Mouse (Mus musculus) MEL (cell line): Measurements from ENCODE around the gene Fktn. TPM values are rescaled to one million over a fixed set of nuclear protein-coding genes. Genes with fewer than 3 reads are reported as not detected.

Source experiments
- DNase-seq: peaks from one replicate; pipeline ENCODE4 v3.0.0; 2011; ENCODE audit warnings: low read depth, low spot score
- H3K27ac ChIP-seq: 2 replicates; pipeline ENCODE4 v1.5.1; 2012; ENCODE audit warnings: low read depth, mild to moderate bottlenecking, control low read depth, low read length, moderate library complexity; ENCODE audit not compliant: control insufficient read depth
- H3K27me3 ChIP-seq, 2 experiments: fragments of 150-350 bp in 1 of 2; sonication (generic) in 1 of 2; 2 replicates each; pipeline ENCODE4 v1.6.1; 2012; ENCODE audit warnings: low read length in 2 of 2, mild to moderate bottlenecking in 2 of 2, improper control_type of control experiment in 1 of 2, moderate library complexity in 1 of 2; ENCODE audit not compliant: insufficient read depth in 2 of 2, control insufficient read depth in 1 of 2
- H3K36me3 ChIP-seq, 2 experiments: 2 replicates each; pipeline ENCODE4 v1.6.1; 2012 to 2014; ENCODE audit warnings: low read length in 2 of 2, improper control_type of control experiment in 1 of 2, inconsistent platforms in 1 of 2, mild to moderate bottlenecking in 1 of 2; ENCODE audit not compliant: insufficient read depth in 2 of 2, control insufficient read depth in 1 of 2
- H3K4me1 ChIP-seq, 2 experiments: fragments of 150-350 bp in 1 of 2; sonication (generic) in 1 of 2; 2 replicates each; pipeline ENCODE4 v1.6.1; 2012; ENCODE audit warnings: low read length in 2 of 2, improper control_type of control experiment in 1 of 2, mild to moderate bottlenecking in 1 of 2; ENCODE audit not compliant: insufficient read depth in 2 of 2, control insufficient read depth in 1 of 2
- H3K4me3 ChIP-seq, 2 experiments: fragments of 150-350 bp in 1 of 2; sonication (generic) in 1 of 2; 2 replicates each; pipeline ENCODE4 v1.5.1; 2012; ENCODE audit warnings: low read depth in 2 of 2, low read length in 2 of 2, mild to moderate bottlenecking in 2 of 2, moderate library complexity in 2 of 2, control low read depth in 1 of 2, improper control_type of control experiment in 1 of 2; ENCODE audit not compliant: control insufficient read depth in 1 of 2, insufficient read depth in 1 of 2
- H3K79me2 ChIP-seq: 2 replicates; pipeline ENCODE4 v1.6.1; 2012; ENCODE audit warnings: mild to moderate bottlenecking, low read length, moderate library complexity; ENCODE audit not compliant: control insufficient read depth, poor library complexity, insufficient read depth
- H3K9ac ChIP-seq: 2 replicates; pipeline ENCODE4 v1.6.1; 2012; ENCODE audit warnings: low read depth, mild to moderate bottlenecking, control low read depth, low read length, moderate library complexity; ENCODE audit not compliant: control insufficient read depth, poor library complexity, severe bottlenecking
- H3K9me3 ChIP-seq: fragments of 150-350 bp; sonication (generic); replicated peaks from 2 replicates; pipeline ENCODE4 v1.6.1; 2012; ENCODE audit warnings: mild to moderate bottlenecking, low read length, improper control_type of control experiment, moderate library complexity; ENCODE audit not compliant: insufficient read depth
- CTCF ChIP-seq, 3 experiments: IDR thresholded peaks in 2 of 3; conservative IDR thresholded peaks in 1 of 3; 2 replicates each; pipeline ENCODE4 v1.5.1; 2011 to 2012; ENCODE audit warnings: low read length in 3 of 3, low read depth in 2 of 3, mild to moderate bottlenecking in 2 of 3, improper control_type of control experiment in 1 of 3, inconsistent platforms in 1 of 3, mixed read lengths in 1 of 3, moderate library complexity in 1 of 3; ENCODE audit not compliant: control insufficient read depth in 1 of 3, insufficient read depth in 1 of 3, poor library complexity in 1 of 3, severe bottlenecking in 1 of 3
- E2F4 ChIP-seq: IDR thresholded peaks from 2 replicates; pipeline ENCODE4 v1.6.1; 2011; ENCODE audit warnings: low read depth, low read length, improper control_type of control experiment, borderline replicate concordance
- EP300 ChIP-seq, 2 experiments: IDR thresholded peaks; 2 replicates each; pipeline ENCODE4 v1.6.1; 2011; ENCODE audit warnings: improper control_type of control experiment in 2 of 2, low read length in 2 of 2, low read depth in 1 of 2, mild to moderate bottlenecking in 1 of 2
- GABPA ChIP-seq: IDR thresholded peaks from 2 replicates; pipeline ENCODE4 v1.6.1; 2012; ENCODE audit warnings: low read depth, mild to moderate bottlenecking, inconsistent platforms, low read length, improper control_type of control experiment, moderate library complexity
- GATA1 ChIP-seq: IDR thresholded peaks from 2 replicates; pipeline ENCODE4 v1.6.1; 2011; ENCODE audit warnings: low read depth, low read length, improper control_type of control experiment
- MAFK ChIP-seq: IDR thresholded peaks from 2 replicates; pipeline ENCODE4 v1.6.1; 2011; ENCODE audit warnings: low read depth, mild to moderate bottlenecking, low read length, improper control_type of control experiment, borderline replicate concordance
- MAX ChIP-seq: IDR thresholded peaks from 2 replicates; pipeline ENCODE4 v1.6.1; 2011; ENCODE audit warnings: low read length, improper control_type of control experiment
- MAZ ChIP-seq: IDR thresholded peaks from 2 replicates; pipeline ENCODE4 v1.6.1; 2012; ENCODE audit warnings: low read depth, mild to moderate bottlenecking, inconsistent platforms, low read length, improper control_type of control experiment
- MYB ChIP-seq: IDR thresholded peaks from 2 replicates; pipeline ENCODE4 v1.6.1; 2011; ENCODE audit warnings: mild to moderate bottlenecking, low read depth, low read length, improper control_type of control experiment
- NRF1 ChIP-seq: IDR thresholded peaks from 2 replicates; pipeline ENCODE4 v1.6.1; 2014; ENCODE audit warnings: low read depth, mild to moderate bottlenecking, inconsistent platforms, low read length, improper control_type of control experiment, moderate library complexity; ENCODE audit not compliant: poor library complexity, insufficient read depth, severe bottlenecking
- SIN3A ChIP-seq: IDR thresholded peaks from 2 replicates; pipeline ENCODE4 v1.6.1; 2012; ENCODE audit warnings: low read length, improper control_type of control experiment, inconsistent platforms
- SMC3 ChIP-seq: IDR thresholded peaks from 2 replicates; pipeline ENCODE4 v1.6.1; 2011; ENCODE audit warnings: low read depth, low read length, improper control_type of control experiment
- TAL1 ChIP-seq: IDR thresholded peaks from 2 replicates; pipeline ENCODE4 v1.6.1; 2012; ENCODE audit warnings: mild to moderate bottlenecking, inconsistent platforms, low read length, moderate library complexity, mixed read lengths
- TBP ChIP-seq: IDR thresholded peaks from 2 replicates; pipeline ENCODE4 v1.8.0; 2011; ENCODE audit warnings: low read depth, low read length, improper control_type of control experiment
- TCF12 ChIP-seq: IDR thresholded peaks from 2 replicates; pipeline ENCODE4 v1.6.1; 2014; ENCODE audit warnings: low read depth, mild to moderate bottlenecking, inconsistent platforms, low read length, improper control_type of control experiment, moderate library complexity
- UBTF ChIP-seq: IDR thresholded peaks from 2 replicates; pipeline ENCODE4 v1.6.1; 2012; ENCODE audit warnings: low read depth, mild to moderate bottlenecking, inconsistent platforms, low read length, improper control_type of control experiment, moderate library complexity, borderline replicate concordance; ENCODE audit not compliant: insufficient read depth
- USF1 ChIP-seq: IDR thresholded peaks from 2 replicates; pipeline ENCODE4 v1.6.1; 2014; ENCODE audit warnings: low read depth, mild to moderate bottlenecking, inconsistent platforms, low read length, improper control_type of control experiment, moderate library complexity
- ZC3H11A ChIP-seq: IDR thresholded peaks from 2 replicates; pipeline ENCODE4 v1.6.1; 2012; ENCODE audit warnings: low read depth, mild to moderate bottlenecking, inconsistent platforms, low read length, improper control_type of control experiment
- ZKSCAN1 ChIP-seq: IDR thresholded peaks from 2 replicates; pipeline ENCODE4 v1.6.1; 2012; ENCODE audit warnings: low read depth, mild to moderate bottlenecking, inconsistent platforms, low read length, improper control_type of control experiment, moderate library complexity
- polyA plus RNA-seq, 2 experiments: library from polyadenylated mRNA; stranded (reverse) in 1 of 2; unstranded in 1 of 2; fragments of >175 nt in 1 of 2; fragments of >200 nt in 1 of 2; gene quantifications; 2 replicates each; pipeline versions ENCODE4 v1.2.1 to v1.2.4; 2012; ENCODE audit warnings: low replicate concordance in 2 of 2, low read depth in 1 of 2; ENCODE audit not compliant: insufficient read length in 2 of 2, insufficient read depth in 1 of 2, missing spikeins in 1 of 2
- total RNA-seq: library from RNA; depleted of rRNA; stranded (reverse); fragments of 300-350 nt; gene quantifications from 2 replicates; pipeline ENCODE4 v1.2.3, GENCODE M21; 2012

Gene Fktn
- total and polyA plus RNA-seq, 3 experiments: 5.5 to 7.0 TPM; not detected in 1

DNA sequence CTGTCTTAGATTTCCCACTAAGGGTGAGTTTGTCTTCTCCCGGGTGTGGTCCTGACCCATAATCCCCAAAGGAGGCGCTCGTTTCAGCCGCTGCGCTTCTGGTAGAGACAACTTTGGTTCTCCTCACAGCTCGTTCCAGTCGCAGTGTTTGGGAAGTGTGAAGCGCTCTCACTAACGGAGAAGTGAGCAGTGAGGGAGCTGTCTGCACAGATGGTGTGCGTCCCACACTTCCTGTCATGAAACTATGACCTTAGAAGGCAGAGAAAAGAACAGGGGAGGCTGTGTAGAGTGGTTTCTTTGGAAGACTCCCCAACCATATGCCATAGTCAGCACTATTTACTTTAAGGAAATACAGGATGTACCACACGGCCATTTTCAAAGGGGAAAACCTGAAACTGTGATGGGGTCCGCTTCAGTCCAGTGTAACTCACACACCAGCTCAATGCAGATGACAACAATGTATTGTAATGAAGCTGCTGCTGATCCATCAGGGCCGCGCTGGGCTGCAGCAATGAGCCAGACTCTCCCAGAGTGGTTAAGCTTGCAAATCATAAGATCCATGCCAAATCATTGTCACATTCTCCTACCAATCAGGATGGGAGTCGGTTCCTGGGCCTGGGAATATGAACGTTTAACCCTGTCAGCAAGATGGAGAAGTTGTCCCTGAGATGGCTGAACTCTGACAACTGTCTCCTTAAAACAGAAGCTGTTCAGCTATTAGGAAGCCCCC, 36.8 kb downstream of the Fktn start:
- no peaks in the 10 kb centered on the region for H3K4me1 ChIP-seq
- no peaks in the 10 kb centered on the region for H3K27me3 ChIP-seq
- H3K79me2 ChIP-seq: no peaks in the 10 kb centered on the region
- no peak overlapping the region for H3K4me3 ChIP-seq
- DNase-seq: no peak
- H3K36me3 ChIP-seq: peaks cover 0 to 8% of the 10 kb centered on the region in 2 experiments; a peak in 2 of 4 replicates
- no peak overlapping the region for H3K27ac ChIP-seq
- no peaks in the 10 kb centered on the region for H3K9me3 ChIP-seq
- TF ChIP-seq EP300 (IDR thresholded peaks at IDR 0.05; ENCODE audit: low read depth in 1 of 2, low read length in 2 of 2) (no peak), ZC3H11A (no peak), SMC3 (no peak), TAL1 (no peak), NRF1 (no peak), MAX (no peak), CTCF (IDR thresholded peaks at IDR 0.05 in 2 of 3, conservative IDR thresholded peaks at IDR 0.05 in 1 of 3; ENCODE audit: control insufficient read depth in 1 of 3, insufficient read depth in 1 of 3, low read depth in 2 of 3, low read length in 3 of 3, poor library complexity in 1 of 3, severe bottlenecking in 1 of 3) (no peak)
- no peak overlapping the region for H3K9ac ChIP-seq

DNA sequence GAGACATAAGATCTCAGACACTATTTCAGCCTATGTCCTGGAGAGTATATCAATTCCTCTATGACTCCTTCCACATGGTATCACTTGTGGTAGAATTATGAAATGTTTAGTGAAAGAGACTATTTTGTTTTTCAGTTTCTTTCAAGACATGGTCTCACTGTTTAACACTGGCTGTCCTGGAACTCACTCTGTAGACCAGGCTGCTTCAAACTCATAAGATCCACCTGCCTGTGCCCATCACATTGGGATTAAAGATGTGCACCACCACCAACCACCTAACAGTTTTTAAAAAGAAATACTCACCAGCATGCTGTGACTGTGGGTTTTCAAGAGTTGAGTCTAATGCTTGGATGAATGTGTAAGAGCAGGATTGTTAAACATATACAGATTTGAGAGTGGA, 43.2 kb downstream of the Fktn start:
- Histone ChIP-seq H3K9ac (no peak overlapping the region), H3K36me3 (peaks cover 0 to 2% of the 10 kb centered on the region in 2 experiments; a peak in 2 of 4 replicates), H3K27me3 (no peaks in the 10 kb centered on the region), H3K79me2 (no peaks in the 10 kb centered on the region), H3K9me3 (no peaks in the 10 kb centered on the region), H3K4me1 (no peaks in the 10 kb centered on the region), H3K4me3 (no peak overlapping the region), H3K27ac (no peak overlapping the region)
- DNase-seq: no peak
- TF ChIP-seq E2F4 (no peak), UBTF (no peak), MAZ (no peak), GATA1 (no peak), TBP (no peak), MAFK (no peak), SIN3A (no peak), TAL1 (no peak), MYB (no peak), USF1 (no peak), SMC3 (no peak), TCF12 (no peak), GABPA (no peak), ZKSCAN1 (no peak)
